Mouse (Mus musculus) embryonic fibroblast, embryonic 13.5 days (primary cell): ENCODE data around the gene Acot1.

ENCODE experiments used
- CTCF ChIP-seq: IDR thresholded peaks from 2 replicates; pipeline ENCODE4 v1.5.1; 2011; ENCODE audit warnings: mild to moderate bottlenecking, control low read depth, low read length, moderate library complexity, borderline replicate concordance; ENCODE audit not compliant: insufficient read depth
- POLR2A ChIP-seq: IDR thresholded peaks from 2 replicates; pipeline ENCODE4 v1.6.1; 2011; ENCODE audit warnings: low read depth, mild to moderate bottlenecking, control low read depth, low read length, moderate library complexity

GRCm38 (mm10) chr12:84067752-84068151, 58.5 kb downstream of the Acot1 start:
- TF ChIP-seq POLR2A (no peak), CTCF (no peak)
